Mouse (Mus musculus) right cerebral cortex, postnatal 10 days (tissue): ENCODE results near the gene Gm11595.
"Not testable (repeated sequence)": the region's sequence is repeated elsewhere in the genome, so short reads cannot be mapped to it uniquely, and the experiment has no call there.

ENCODE experiments used
- DNase-seq, 2 experiments: peaks; one replicate each; pipeline ENCODE4 v3.0.0; 2021; ENCODE audit warnings: low spot score in 2 of 2

Gene Gm11595

DNA sequence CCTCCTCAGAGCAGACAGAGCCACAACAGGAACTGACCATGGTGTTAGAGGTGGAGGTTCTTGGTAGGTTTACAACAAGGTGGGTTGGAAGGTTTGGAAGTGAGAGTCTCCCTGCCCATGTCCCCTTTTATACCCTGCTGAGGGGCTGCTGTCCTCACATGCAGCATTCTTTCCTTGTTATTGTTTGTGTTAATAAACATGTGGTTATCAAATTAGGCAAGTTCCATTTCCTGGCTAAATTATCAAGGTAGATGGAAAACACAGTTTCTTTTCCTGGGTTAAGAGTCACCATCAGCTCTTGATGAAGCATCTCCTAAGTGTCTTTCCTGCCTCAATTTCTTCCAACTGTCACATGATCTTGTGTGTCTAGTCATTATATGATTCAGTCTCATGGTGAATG is at the start of gene Gm11595:
Gene Gm11595, minus strand, starts transcription at position 101 of the 400 bp plus-strand sequence.
- not testable (repeated sequence) for DNase-seq

GRCm38 (mm10) chr11:99815566-99815965 is 42.9 kb upstream of the Gm11595 start, which contains the start of gene Gm11564:
Gene Gm11564 (minus strand): TSS chr11:99815666.
- not testable (repeated sequence) for DNase-seq

GRCm38 (mm10) chr11:99809792-99810191 is 37.1 kb upstream of the Gm11595 start, which contains the start of gene Krtap4-13:
Gene Krtap4-13 (minus strand): TSS chr11:99809892.
- DNase-seq: not testable (repeated sequence)

DNA sequence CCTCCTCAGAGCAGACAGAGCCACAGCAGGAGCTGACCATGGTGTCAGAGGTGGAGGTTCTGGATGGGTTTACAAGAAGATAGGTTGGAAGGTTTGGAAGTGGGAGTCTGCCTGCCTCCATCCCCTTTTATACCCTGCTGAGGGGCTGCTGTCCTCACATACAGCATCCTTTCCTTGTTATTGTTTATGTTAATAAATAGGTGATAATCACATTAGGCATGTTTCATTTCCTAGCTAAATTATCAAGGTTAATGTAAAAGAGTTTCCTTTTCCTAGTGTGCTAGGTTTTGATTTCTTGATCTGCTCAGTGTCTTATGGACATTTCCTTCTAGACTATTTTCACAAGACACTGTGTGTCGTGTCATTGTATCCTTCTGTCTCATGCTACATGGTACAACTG is 31.6 kb upstream of the Gm11595 start, which contains the start of gene Gm11554:
Gene Gm11554, minus strand, starts transcription at position 101 of the 400 bp plus-strand sequence.
- not testable (repeated sequence) for DNase-seq

GRCm38 (mm10) chr11:99798832-99799231 is 26.1 kb upstream of the Gm11595 start, which contains the start of gene Gm11569:
Gene Gm11569 (minus strand): TSS chr11:99798932.
- not testable (repeated sequence) for DNase-seq

DNA sequence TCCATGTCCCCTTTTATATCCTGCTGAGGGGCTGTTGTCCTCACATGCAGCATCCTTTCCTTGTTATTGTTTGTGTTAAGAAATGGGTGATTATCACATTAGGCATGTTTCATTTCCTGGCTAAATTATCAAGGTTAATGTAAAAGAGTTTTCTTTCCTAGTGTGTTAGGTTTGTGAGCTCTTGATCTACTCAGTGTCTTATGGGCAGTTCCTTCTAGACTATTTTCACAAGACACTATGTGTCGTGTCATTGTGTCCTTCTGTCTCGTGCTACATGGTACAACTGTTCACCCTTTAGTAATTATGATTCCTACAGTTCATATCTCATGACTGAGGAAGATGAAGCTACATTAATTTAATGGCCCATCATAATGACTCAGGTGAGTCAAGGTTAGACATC is 20.7 kb upstream of the Gm11595 start, which contains the start of gene Gm11596:
Gene Gm11596, minus strand, starts transcription at position 101 of the 400 bp plus-strand sequence.
- no peak for DNase-seq

- DNase-seq: not testable (repeated sequence)
These were observed 12.2 kb upstream of the Gm11595 start, which contains the start of gene Krtap4-9 for GRCm38 (mm10) chr11:99784900-99785299. Gene Krtap4-9 (plus strand): TSS chr11:99785200.

DNA sequence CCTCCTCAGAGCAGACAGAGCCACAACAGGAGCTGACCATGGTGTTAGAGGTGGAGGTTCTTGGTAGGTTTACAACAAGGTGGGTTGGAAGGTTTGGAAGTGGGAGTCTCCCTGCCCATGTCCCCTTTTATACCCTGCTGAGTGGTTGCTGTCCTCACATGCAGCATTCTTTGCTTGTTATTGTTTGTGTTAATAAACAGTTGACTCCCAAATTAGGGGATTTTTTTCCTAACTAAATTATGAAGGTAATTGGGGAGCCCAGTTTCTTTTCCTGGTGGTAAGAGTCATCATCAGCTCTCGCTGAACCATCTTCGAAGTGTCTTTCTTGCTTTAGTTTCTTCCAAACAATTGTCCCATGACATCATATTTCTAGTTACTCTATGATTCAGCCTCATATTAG is 7.9 kb upstream of the Gm11595 start, which contains the start of gene Krtap4-8:
Gene Krtap4-8, minus strand, starts transcription at position 101 of the 400 bp plus-strand sequence.
- DNase-seq: no peak

- DNase-seq: no peak
These were observed 5.7 kb upstream of the Gm11595 start for GRCm38 (mm10) chr11:99778401-99778800.

GRCm38 (mm10) chr11:99768410-99768809 is 4.3 kb downstream of the Gm11595 start:
- DNase-seq: no peak

- no peak for DNase-seq
These were observed 13.8 kb downstream of the Gm11595 start for GRCm38 (mm10) chr11:99758877-99759276.

DNA sequence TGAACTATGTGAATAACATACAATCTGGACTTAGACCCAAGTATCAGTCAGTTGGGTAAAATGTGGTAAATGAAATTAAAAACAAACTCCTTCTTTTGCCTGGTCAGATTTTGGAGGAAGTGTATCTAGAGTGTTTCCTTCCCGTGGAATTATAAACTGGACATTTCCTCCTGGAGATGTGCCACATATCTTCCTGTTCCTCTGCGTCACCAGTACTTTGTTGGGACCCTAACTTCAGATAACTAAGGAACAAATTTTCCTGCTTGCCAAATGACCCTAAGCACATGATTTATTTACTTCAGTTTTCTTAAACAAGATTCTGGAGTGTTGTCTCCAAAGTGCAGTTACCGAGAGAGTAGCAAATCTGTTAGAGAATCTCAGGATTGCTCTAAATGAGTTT is 28.7 kb downstream of the Gm11595 start:
- no peak for DNase-seq

- no peak for DNase-seq
These were observed 38.5 kb downstream of the Gm11595 start, which contains the start of gene Gm14180 for GRCm38 (mm10) chr11:99734190-99734589. Gene Gm14180 (minus strand): TSS chr11:99734290.

- DNase-seq: no peak
These were observed 48.7 kb downstream of the Gm11595 start for GRCm38 (mm10) chr11:99724061-99724460.
